Mouse (Mus musculus) thymus, postnatal 36 days (tissue): ENCODE results near the gene Ankrd37.

ENCODE experiments used
- DNase-seq, 2 experiments: peaks; one replicate each; pipeline ENCODE4 v3.0.0; 2022; ENCODE audit warnings: mixed read lengths in 2 of 2

Gene Ankrd37

DNA sequence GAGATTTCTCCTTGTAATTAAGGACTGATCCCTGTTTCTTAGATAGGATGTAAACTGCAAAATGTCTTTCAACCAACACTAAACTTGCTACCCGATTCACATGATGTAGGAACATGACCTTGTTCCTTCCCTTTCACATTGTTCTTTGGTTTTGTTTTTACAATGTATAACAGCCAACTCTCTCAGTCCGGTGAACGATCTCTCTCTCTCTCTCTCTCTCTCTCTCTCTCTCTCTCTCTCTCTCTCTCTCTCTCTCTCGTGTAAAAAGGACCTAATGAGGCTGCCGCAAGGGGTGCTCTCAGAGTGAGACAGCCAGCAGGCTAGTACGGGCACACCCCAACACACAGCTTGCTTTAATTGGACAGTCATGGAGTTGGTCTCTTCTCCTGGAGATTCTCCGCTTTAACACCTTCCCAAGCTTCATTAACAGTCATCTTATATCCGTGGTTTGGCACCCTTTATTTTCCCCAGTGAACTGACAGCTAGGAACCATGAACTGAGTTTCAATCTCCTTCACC is 31.5 kb downstream of the Ankrd37 start:
- DNase-seq = no peak

DNA sequence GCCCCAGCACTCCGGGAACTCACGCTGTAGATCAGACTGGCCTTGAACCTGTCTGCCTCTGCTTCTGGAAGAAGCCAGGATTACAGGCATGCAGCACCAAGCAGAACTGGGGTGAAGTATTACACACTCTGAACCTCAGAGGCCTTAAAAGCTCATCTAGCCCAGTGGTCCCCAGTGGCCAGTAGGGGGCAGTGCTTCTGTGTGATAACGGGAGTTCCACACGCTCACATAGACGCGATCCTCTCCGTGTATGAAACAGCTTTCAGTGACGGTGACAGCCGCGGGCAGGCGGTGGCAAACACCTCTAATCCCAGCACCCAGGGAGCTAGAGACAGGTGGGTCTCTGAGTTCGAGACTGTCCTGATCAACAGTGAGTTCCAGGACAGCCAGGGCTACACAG is 34.6 kb downstream of the Ankrd37 start:
- DNase-seq = no peak

DNA sequence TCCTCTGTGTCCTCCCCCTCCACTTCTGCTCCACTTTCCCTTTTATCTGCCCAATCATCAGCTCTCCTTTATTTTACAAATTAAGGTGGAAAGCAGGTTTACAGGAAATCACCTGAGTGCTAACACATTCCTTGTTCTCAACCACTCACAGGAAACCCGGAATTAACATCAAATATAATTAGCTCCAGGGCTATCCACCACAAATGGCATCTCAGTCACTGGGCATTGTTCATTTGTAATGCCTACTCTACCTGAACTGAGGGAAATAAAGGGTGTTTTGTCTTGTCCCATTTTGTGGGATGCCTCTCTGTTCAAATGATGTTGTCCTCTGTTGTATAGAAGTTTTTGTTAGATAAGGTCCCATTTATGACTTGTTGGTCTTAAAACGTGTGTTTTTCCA is 54.9 kb downstream of the Ankrd37 start:
- DNase-seq = no peak
